Comparison of ENCODE assay signal across 9 mouse cellular contexts in the genomic region with DNA sequence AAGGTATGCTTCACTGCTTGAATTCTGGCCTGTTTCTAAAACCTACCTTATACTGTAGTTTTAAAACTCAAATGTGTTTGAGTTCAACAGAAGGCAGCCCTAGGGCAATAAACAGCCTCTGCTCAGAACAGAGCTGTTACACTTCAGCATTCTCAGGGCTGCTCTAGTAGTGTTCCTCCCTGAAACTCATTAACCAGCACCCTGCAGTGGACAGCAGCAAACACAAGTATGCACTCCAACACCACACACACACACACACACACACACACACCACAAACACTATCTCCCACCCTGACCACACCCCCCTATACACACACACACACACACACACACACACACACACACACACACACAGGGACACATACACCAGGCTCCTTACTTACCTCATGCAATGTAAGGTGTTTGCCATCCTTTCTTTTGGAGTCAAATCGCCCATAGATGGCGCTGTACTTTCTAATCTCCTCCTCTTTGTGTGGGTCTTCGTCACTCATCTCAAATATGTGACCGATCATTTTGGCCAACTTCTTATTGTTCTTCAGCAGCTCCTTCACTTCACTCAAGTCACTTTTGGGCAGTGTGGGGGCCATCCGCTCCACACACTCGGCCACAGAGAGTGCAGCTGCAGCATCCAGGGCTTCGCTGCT. TPM values are rescaled to one million over a fixed set of nuclear protein-coding genes. Genes with fewer than 3 reads are reported as not detected.
A peak's percentile ranks its signal among the peaks of the same experiment; 100 is the strongest.
DNase-seq lines count a peak whose midpoint lies in the region; ATAC-seq lines count a peak whose summit lies in the region.
"Had no signal": no experiment of that assay in that cellular context is flagged by ENCODE, and none has a peak within 500 bp of the region (broad histone marks: within the 10 kb centered on the region; RNA-seq: fewer than 3 reads in every experiment).

No protein-coding gene starts in this region.

- WGBS in forebrain, embryonic 11.5 days = 63% methylated on average over 7 of the region's 7 CpGs
- 66% methylated on average over 7 of the region's 7 CpGs for WGBS in forebrain, embryonic 12.5 days

- no peak for DNase-seq in forebrain, embryonic 11.5 days (ENCODE audit: low spot score)
- peak; percentile 48 for DNase-seq in CD4-positive helper T cell, adult 2 months (ENCODE audit: low read depth, low spot score)
- DNase-seq in embryo, embryonic 9.5 days (ENCODE audit: extremely low spot score) = peak; percentile 19
- peak; percentile 29 for DNase-seq in lung, postnatal 14 days
- no peak for DNase-seq in gastrocnemius, postnatal 10 days
- DNase-seq in frontal cortex, postnatal 14 days (ENCODE audit: low spot score in 2 of 2) = no peak

- ATAC-seq in forebrain, embryonic 11.5 days (replicated peaks; ENCODE audit: low FRiP score) = peak; percentile 39; the same call in 1 of the 2 replicates
- ATAC-seq in forebrain, embryonic 12.5 days (ENCODE audit: low FRiP score) = no peak
- no peak for ATAC-seq in megakaryocyte, adult 5-6 weeks (ENCODE audit: poor library complexity, severe bottlenecking)

- no peak overlapping the region for H3K4me2 ChIP-seq in forebrain, embryonic 11.5 days (ENCODE audit: low read depth, low read length, severe bottlenecking)
- no peak overlapping the region for H3K4me2 ChIP-seq in forebrain, embryonic 12.5 days
- H3K4me2 ChIP-seq: heart, embryonic 13.5 days had no signal

- H3K9ac ChIP-seq in forebrain, embryonic 11.5 days (ENCODE audit: low read length) = no peak overlapping the region
- H3K9ac ChIP-seq in forebrain, embryonic 12.5 days = no peak overlapping the region
- H3K9ac ChIP-seq: heart, embryonic 13.5 days had no signal

- H3K4me1 ChIP-seq in forebrain, embryonic 11.5 days (replicated peaks; ENCODE audit: control insufficient read depth, insufficient read depth, low read length) = no peaks in the 10 kb centered on the region
- no peaks in the 10 kb centered on the region for H3K4me1 ChIP-seq in forebrain, embryonic 12.5 days

- no peak overlapping the region for H3K27ac ChIP-seq in forebrain, embryonic 11.5 days (ENCODE audit: low read depth, low read length)
- H3K27ac ChIP-seq in forebrain, embryonic 12.5 days = no peak overlapping the region
- H3K27ac ChIP-seq: heart, embryonic 13.5 days had no signal

- no peaks in the 10 kb centered on the region for H3K36me3 ChIP-seq in forebrain, embryonic 11.5 days (ENCODE audit: control insufficient read depth, insufficient read depth, low read length)
- H3K36me3 ChIP-seq in forebrain, embryonic 12.5 days (replicated peaks) = no peaks in the 10 kb centered on the region

- no peak overlapping the region for H3K4me3 ChIP-seq in forebrain, embryonic 11.5 days (ENCODE audit: low read depth, low read length)
- H3K4me3 ChIP-seq in forebrain, embryonic 12.5 days (replicated peaks) = no peak overlapping the region
- H3K4me3 ChIP-seq: heart, embryonic 13.5 days had no signal

- H3K9me3 ChIP-seq in forebrain, embryonic 11.5 days (ENCODE audit: control insufficient read depth, low read length) = no peaks in the 10 kb centered on the region
- no peaks in the 10 kb centered on the region for H3K9me3 ChIP-seq in forebrain, embryonic 12.5 days
- H3K9me3 ChIP-seq: heart, embryonic 13.5 days had no signal

- H3K27me3 ChIP-seq in forebrain, embryonic 11.5 days (ENCODE audit: control insufficient read depth, insufficient read depth, low read length) = no peaks in the 10 kb centered on the region
- no peaks in the 10 kb centered on the region for H3K27me3 ChIP-seq in forebrain, embryonic 12.5 days
- H3K27me3 ChIP-seq: heart, embryonic 13.5 days had no signal

RNA-seq across cellular contexts. Expression of a gene that starts 10.8 kb away (rescaled TPM):
- 9.0 and 9.6 TPM in 2 replicates for polyA plus RNA-seq in forebrain, embryonic 11.5 days (2014; fragmentation: Nextera tagmentation; extraction: Ambion mirVana)
- polyA plus RNA-seq in forebrain, embryonic 12.5 days (2016; fragmentation: Nextera tagmentation; extraction: Ambion mirVana) = 6.6 and 10.1 TPM in 2 replicates
- 10 to 100 TPM; 19.8 to 22.7 TPM for total RNA-seq in gastrocnemius, postnatal 10 days (2021)
- total RNA-seq in megakaryocyte, adult 5-6 weeks (2015) = 72.0 and 80.2 TPM in 2 replicates
- total RNA-seq in megakaryocyte, adult 5-6 weeks (2017) = 63.0 and 65.6 TPM in 2 replicates

Comparison
In these comparisons a context has a peak if more than half of its experiments do, and no peak if none do; other contexts are left out.
1. DNase-seq: peak in CD4-positive helper T cell, adult 2 months (single experiment), embryo, embryonic 9.5 days (single experiment) and lung, postnatal 14 days (single experiment); none in forebrain, embryonic 11.5 days (single experiment), gastrocnemius, postnatal 10 days (single experiment) and frontal cortex, postnatal 14 days (0 of 2).